Mouse (Mus musculus) left cerebral cortex, postnatal 14 days (tissue): ENCODE measurements around the gene Gnb1l. TPM values are rescaled to one million over a fixed set of nuclear protein-coding genes. Genes with fewer than 3 reads are reported as not detected.

Experiments used
- DNase-seq, 2 experiments: peaks; one replicate each; pipeline ENCODE4 v3.0.0; 2021 to 2022; ENCODE audit warnings: low spot score in 2 of 2, mixed read lengths in 1 of 2
- intact Hi-C: fragments of 180-260 bp; cut with DNase I; formaldehyde crosslinking; loops from one replicate; pipeline ENCODE4 v1.15.1; 2025
- total RNA-seq, 2 experiments: library from RNA; stranded (reverse); gene quantifications; 2 replicates each; pipeline ENCODE4 v1.2.3; 2021

Gnb1l gene
- total RNA-seq, 2 experiments from 2014 or later: 5.4 to 6.3 TPM

DNA sequence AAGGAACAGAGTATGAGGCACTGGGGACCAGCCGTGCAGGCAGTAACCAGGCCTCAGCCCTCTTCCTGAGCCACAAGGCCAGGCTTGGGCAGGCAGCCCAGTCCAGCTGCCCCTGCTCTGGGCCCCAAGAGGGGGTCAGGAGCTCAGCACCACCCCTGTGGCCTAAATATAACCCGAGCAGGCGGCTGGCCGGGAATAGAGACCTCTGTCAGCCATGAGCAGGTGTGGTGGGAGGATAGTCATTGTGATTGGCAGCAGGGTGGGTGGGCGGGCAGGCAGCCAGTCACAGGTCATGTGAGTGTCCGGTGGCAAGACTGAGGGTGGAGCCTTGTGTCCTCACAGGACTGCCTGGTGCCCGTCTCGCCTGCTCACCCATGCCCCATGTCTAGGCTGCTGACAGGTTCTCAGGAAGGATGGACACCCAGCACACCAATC, 105.8 kb downstream of the Gnb1l start:
- intact Hi-C loops: no loop called here
- no peak for DNase-seq

DNA sequence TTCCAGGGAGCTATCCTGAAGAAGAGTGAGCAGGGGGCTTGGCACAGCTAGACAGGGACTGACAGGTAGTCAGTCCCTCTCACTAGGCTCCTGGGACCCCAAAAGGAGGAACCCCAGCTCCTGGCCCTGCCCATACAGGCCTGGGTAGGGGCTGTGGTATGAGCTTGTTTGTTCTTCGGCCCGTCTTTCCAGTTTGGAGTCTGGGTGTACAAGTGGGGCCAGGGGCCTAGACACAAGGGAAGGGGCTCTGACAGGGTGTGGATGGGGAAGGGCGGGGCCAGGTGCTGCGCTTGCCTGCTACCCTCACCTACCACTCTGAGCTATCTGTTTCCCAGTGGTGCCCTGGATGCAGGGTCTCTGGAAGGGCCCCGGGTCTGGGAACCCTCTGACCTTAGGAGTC, 107.2 kb downstream of the Gnb1l start:
- intact Hi-C loops: no loop called here
- no peak for DNase-seq

DNA sequence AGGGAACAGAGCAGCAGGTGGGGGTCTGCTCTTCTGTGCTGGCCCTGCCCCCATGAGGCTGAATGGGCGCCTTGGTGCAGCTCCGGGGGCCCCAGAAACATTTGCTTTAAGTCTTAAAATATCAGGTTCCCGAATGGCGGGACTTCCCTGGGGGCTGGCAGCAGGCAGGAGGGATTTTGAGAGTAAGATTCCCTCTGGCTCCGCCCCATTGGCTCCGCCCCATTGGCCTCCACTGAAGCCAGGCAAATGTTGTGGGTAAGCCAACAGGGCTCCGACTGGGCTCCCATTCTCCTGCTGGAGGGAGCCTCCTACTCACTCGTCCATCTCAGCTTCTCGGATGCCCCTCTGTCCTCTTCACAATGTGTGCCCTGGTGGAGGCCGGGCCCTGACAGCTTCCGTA, 109.7 kb downstream of the Gnb1l start:
- intact Hi-C loops: no loop called here
- DNase-seq: no peak

DNA sequence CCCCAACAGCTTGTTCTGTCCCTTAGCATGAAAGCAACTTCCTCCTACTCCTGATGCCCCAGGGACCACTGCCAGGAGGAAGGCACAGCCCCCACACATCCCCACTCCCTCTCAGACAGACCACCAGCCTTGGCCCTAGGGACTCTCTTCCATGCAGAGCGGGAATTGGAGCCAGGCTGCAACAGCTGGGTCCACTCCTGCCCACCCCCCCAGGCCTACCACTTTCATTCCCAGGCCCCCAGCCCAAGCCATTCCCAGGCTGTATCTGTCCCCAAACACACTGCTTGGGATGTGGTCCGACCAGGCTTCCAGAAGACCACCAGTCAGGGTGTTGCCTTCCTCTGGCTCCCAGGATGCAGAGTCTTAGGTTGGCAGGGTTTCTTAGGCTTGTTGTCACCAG, 110.6 kb downstream of the Gnb1l start:
- intact Hi-C loops: no loop called here
- no peak for DNase-seq

DNA sequence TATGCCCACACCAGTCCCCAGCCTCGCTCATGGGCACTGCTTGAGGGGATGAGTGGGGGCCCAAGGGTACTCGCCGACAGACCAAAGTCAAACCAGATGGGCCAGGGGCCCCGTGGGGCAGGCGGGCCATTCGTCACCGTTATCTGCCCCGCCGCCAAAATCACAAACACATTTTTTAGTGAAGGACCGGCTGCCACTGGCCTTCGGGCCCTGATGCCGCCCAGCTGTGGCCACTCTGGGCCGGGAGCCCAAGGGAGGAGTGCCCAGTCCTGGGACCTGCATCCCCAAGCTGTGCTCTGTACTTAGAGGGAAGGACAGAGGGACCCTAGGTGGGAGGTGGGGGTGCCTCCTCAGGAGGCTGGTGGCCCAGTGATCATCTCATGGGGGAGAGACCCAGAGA, 113.2 kb downstream of the Gnb1l start:
- intact Hi-C loops: no loop called here
- no peak for DNase-seq

DNA sequence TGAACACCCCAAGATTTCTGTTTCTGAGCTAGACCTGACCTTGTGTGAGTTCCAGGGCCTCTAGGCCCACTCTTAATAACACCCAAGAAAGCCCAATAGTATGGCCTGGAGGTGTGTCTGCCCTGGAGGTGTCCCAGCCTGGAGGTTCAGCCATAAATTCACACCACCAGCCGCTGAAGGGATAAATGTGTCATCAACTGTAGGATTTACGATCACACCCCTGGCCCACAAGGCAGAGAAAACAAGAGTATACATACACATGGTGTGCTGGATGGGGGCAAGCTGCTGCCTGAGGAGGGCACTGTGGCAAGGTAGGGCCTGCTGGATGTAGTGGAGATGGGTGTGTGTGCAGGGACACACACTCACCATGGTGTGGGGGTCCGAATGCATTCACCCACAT, 114.8 kb downstream of the Gnb1l start:
- intact Hi-C loops: no loop called here
- DNase-seq: no peak

Other genes starting within 250 kb of the Gnb1l start
- gene Ranbp1, start 250.0 kb upstream of the Gnb1l start, total RNA-seq: 100 to 1,000 TPM in 1 of 2 experiments, 10 to 100 TPM in 1; 88.1 to 106 TPM
- not detected for gene Gm49776, start 240.4 kb upstream of the Gnb1l start, total RNA-seq
- gene Dgcr8, start 209.5 kb upstream of the Gnb1l start, total RNA-seq: 10 to 100 TPM; 38.2 to 44.9 TPM
- gene Tango2, start 150.6 kb upstream of the Gnb1l start, total RNA-seq: 100 to 1,000 TPM; 122 to 135 TPM
- gene Arvcf, start 150.5 kb upstream of the Gnb1l start, total RNA-seq: 10 to 100 TPM; 41.4 to 42.3 TPM
- gene Txnrd2, start 72.3 kb upstream of the Gnb1l start, total RNA-seq: 10 to 100 TPM; 18.9 to 25.2 TPM
- gene Comt, start 71.9 kb upstream of the Gnb1l start, total RNA-seq: 10 to 100 TPM; 74.2 to 80.8 TPM
- gene Rtl10, start 188 bp downstream of the Gnb1l start, total RNA-seq: 1 to 10 TPM; 6.7 to 8.8 TPM
- gene Tbx1, start 92.0 kb downstream of the Gnb1l start, total RNA-seq: 1 to 10 TPM; 2.0 to 2.2 TPM
- gene Gp1bb, start 123.7 kb downstream of the Gnb1l start, total RNA-seq: 1 to 10 TPM; 1.8 to 2.5 TPM
- 100 to 1,000 TPM; 216 to 232 TPM for gene Gm49601, start 127.7 kb downstream of the Gnb1l start, total RNA-seq
- 100 to 1,000 TPM; 866 to 932 TPM for gene Sept5, start 131.2 kb downstream of the Gnb1l start, total RNA-seq